Mouse (Mus musculus): ENCODE measurements around the gene Aco2.

Aco2 gene

DNA sequence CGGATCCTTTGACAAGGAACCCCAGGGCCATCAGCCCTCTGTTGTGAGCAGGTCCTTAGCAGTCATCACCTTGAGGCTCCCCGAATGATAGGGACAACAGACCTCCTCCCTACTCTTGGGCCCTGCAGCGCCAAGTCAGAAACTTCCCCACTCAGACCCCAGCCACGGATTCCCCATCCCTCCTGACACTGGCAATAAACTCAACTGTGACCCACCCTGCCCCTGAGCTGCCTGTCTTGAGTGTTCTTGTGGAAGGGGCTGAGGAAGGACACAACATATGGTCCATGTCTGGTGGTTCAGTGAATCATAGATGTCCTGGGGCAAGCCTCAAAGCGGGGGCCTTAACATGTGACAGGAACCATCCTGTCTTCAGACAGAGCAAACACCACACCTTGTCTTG, 78.6 kb downstream of the Aco2 start:
- DNase-seq (ENCODE audit: low read depth, low spot score), result no peak

DNA sequence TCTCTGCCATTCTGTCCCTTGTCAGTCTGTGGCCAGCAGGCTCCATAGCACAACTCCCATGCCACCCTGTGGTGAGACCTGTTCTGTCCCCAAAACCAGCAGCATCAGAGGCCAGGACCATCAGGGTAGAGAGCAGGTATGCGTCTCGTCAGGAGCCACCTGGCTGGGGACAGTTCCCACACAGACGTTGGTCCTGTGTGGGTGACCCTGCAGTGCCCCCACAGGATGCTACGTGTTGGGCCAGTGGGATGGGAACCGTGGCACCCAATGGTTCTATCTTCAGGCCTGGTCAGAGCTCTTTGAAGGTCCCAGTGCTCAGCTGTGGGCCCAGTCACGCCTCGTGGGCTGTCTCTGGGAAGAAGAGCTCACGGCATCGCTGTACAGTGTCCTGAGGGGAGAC, 79.0 kb downstream of the Aco2 start:
- no peak for DNase-seq (ENCODE audit: low read depth, low spot score)

GRCm38 (mm10) chr15:81952310-81952709, 80.2 kb downstream of the Aco2 start:
- no peak for DNase-seq (ENCODE audit: low read depth, low spot score)

GRCm38 (mm10) chr15:81954151-81954583, 82.1 kb downstream of the Aco2 start:
- no peak for DNase-seq (ENCODE audit: low read depth, low spot score)

DNA sequence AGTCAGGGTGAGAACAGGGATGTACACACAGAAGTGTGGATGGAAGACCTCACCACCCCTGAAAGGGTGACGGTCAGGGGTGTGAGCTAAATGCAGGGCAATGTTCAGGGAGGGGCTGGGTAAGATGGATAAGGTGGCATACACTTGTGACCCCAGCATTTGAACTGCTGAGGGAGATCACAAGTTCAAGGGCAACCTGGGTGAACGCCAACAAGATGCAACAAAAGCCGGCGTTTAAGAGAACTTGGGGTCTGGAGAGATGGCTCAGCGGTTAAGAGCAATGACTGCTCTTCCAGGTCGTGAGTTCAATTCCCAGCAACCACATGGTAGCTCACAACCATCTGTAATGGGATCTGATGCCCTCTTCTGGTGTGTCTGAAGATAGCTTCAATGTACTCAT, 82.6 kb downstream of the Aco2 start:
- DNase-seq (ENCODE audit: low read depth, low spot score), result no peak

DNA sequence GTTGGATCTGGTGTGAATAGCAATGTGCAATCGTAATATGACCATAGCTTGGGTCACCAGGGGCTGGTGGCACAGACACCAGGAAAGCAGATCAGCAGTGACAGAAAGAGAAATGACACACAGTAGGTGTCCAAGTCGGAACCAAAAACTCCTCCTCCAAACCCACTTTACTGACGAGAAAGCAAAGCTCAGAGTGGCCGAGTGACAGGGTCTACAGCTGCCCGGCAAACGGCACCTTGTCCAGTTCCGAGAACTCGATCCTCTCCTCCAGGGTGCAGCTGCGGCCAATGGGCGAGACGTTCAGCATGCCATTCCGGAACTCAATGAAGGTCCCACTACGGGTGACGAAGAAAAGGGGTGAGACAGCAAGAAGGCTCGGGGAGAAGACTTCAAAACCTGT, 83.3 kb downstream of the Aco2 start:
- no peak for DNase-seq (ENCODE audit: low read depth, low spot score)

DNA sequence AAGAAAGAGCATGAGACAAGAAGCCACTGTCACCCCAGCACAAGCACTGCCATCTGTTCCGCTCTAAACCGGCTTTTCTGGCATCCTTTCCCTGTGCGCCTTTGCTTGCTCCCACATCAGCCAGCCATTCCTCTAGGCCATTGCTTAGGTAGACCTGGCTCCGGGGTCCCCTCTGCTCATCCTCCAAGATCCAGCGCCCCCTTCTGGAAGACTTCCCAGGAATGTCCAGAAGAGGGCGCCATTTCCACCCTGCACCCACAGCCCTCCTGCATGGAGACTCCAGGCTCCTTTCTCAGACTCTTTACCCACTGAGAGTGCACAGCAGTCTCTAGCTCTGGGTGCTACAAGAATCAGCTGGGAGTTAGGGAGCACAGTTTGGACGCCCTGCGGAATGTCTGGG, 84.3 kb downstream of the Aco2 start:
- DNase-seq (ENCODE audit: low read depth, low spot score), result no peak

GRCm38 (mm10) chr15:81957598-81957997, 85.5 kb downstream of the Aco2 start:
- DNase-seq (ENCODE audit: low read depth, low spot score), result no peak

- DNase-seq (ENCODE audit: low read depth, low spot score), result no peak
These were observed 86.8 kb downstream of the Aco2 start for GRCm38 (mm10) chr15:81958906-81959305.

DNA sequence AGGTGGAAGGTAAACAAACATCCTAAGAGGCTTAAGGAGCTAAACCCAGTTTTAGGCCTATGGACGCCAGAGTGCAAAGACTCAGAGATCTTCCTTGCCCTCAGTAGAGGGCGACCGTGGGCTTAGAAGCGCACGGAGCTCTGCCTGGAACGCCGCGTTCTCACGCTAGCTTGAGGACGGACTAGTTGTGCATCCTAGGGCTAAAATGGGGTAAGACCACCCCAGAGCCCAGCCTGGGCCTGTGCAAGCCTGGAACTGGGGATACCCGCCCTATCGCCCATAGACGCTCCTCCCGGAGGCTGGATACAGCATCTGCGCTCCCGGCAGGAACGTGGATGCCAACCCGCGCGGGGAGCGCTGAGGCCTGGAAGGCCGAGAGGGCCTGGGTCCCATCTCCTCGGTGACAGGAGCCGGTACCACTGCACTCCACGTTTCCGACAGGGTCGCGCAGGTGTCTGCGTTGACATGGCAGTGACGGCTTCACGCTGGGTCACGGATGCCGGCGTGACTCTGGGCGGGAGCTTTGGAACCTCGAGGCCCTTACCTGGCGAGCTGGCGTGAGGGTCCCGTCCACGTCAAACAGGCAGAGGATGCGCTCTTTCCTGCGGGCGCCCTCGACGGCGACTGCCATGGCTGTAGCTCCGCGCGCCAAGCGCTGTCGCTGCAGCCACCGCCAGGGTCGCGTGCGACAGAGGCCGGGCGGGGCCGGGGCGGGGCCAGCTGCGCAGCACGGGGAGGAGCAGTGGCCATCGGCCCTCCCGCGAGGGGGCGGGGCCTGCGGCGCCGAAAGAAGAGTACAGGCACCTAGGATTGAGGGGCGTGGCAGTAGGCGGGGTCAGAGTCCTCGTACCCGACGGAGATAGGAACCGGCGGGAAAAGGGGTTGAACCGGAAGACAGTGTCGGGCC, 88.3 kb downstream of the Aco2 start, which contains the start of gene Pmm1:
Gene Pmm1 (minus strand): TSS at position 760 of the 907 bp plus-strand sequence.
- DNase-seq (ENCODE audit: low read depth, low spot score), result peak; percentile 96

DNA sequence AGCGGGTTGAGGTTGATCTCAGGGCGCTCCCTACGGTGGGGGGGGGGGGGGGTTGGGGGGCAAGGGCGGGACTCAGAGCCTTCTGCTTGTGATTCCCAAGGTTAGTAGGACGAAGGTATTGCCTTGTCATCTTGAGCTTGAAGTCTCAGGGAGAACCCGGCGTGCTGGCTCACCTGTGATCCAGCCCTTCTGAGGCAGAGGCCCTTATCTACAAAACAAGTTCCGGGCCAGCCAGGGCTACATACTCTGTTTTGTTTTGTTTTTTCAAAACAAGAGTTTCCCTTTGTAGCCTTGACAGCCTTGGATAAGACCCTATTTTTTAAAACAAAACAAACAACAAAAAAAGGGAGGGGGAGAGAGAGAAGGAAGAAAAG, 89.0 kb downstream of the Aco2 start:
- no peak for DNase-seq (ENCODE audit: low read depth, low spot score)

- DNase-seq (ENCODE audit: low read depth, low spot score), result no peak
These were observed 92.2 kb downstream of the Aco2 start for GRCm38 (mm10) chr15:81964262-81964661.
